Mouse (Mus musculus): ENCODE measurements around the gene Runx2.

DNA sequence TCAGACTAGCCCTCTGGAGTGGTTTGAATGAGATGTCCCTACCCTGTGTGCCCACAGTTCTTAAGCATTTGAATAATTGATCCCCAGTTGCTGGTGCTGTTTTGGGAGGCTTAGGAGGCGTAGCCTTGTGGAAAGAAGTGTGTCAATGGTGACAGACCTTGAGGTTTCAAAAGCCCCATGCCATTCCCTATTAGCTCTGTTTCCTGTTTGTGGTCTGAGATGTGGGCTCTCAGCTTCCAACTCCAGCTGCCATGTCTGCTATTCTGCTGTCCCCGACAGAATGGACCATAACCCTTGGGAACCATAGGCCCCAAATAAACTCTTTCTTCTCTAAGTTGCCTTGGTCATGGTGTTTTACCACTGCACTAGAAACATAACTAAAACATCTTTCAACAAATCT, 194.1 kb downstream of the Runx2 start:
- no peak for TF ChIP-seq EP300 (IDR thresholded peaks at IDR 0.05; ENCODE audit: low read depth in 1 of 2, low read length in 2 of 2)
- TF ChIP-seq CTCF (IDR thresholded peaks at IDR 0.05 in 2 of 3, conservative IDR thresholded peaks at IDR 0.05 in 1 of 3; ENCODE audit: control insufficient read depth in 1 of 3, insufficient read depth in 1 of 3, low read depth in 2 of 3, low read length in 3 of 3, poor library complexity in 1 of 3, severe bottlenecking in 1 of 3) = no peak
- TF ChIP-seq POLR2A (IDR thresholded peaks at IDR 0.05; ENCODE audit: control insufficient read depth in 1 of 2, insufficient read depth in 1 of 2, low read depth in 1 of 2, low read length in 2 of 2, poor library complexity in 1 of 2) = no peak
- no peak for TF ChIP-seq NELFE (IDR thresholded peaks at IDR 0.05; ENCODE audit: low read depth, low read length)
- TF ChIP-seq GATA1 (IDR thresholded peaks at IDR 0.05; ENCODE audit: low read depth, low read length) = no peak
- TF ChIP-seq TAL1 (IDR thresholded peaks at IDR 0.05; ENCODE audit: low read length) = no peak
